21 mouse cellular contexts compared by ENCODE assay signal in the genomic region with DNA sequence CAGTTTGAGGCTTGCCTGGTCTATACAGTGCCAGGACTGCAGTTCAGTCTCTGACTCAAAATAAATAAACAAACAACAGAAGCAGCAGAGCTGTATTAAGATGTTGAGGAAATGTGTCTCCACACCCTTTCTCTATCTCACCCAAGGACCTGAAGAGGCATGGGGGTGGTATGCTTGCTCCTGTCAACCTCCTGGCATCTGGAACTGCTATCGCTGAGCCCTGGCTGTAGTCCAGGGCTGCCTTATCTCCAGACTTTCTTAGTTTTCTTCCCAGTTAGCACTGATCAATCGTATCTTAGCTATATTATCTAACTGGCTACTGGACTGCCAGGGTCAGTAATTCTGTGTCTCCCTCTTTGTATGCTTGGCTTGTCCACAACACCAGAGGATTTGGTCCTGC. TPM values are rescaled to one million over a fixed set of nuclear protein-coding genes. Genes with fewer than 3 reads are reported as not detected.
DNase-seq lines count a peak whose midpoint lies in the region; ATAC-seq and TF ChIP-seq lines count a peak whose summit lies in the region.
"Had no signal": no experiment of that assay in that cellular context is flagged by ENCODE, and none has a peak within 500 bp of the region (broad histone marks: within the 10 kb centered on the region; RNA-seq: fewer than 3 reads in every experiment).

No protein-coding gene starts in this region.

- WGBS in heart, embryonic 14.5 days: 37% methylated on average over 2 of the region's 2 CpGs
- WGBS in intestine, embryonic 14.5 days: 73% methylated on average over 2 of the region's 2 CpGs

- H3K27me3 ChIP-seq in heart, embryonic 14.5 days (ENCODE audit: control insufficient read depth, insufficient read depth, low read length): no peaks in the 10 kb centered on the region
- no peaks in the 10 kb centered on the region for H3K27me3 ChIP-seq in CH12.LX (replicated peaks)
- no peaks in the 10 kb centered on the region for H3K27me3 ChIP-seq in intestine, embryonic 14.5 days (replicated peaks; ENCODE audit: control insufficient read depth, insufficient read depth, low read length)
- H3K27me3 ChIP-seq: embryonic facial prominence, embryonic 13.5 days; forebrain, embryonic 12.5 days; hindbrain, embryonic 13.5 days had no signal

- no peak for TF ChIP-seq CTCF in CH12.LX (conservative IDR thresholded peaks at IDR 0.05 in 1 of 2, IDR thresholded peaks at IDR 0.05 in 1 of 2; ENCODE audit: low read depth in 2 of 2, low read length in 2 of 2)

- H3K9me3 ChIP-seq in heart, embryonic 14.5 days (ENCODE audit: control insufficient read depth, low read length): no peaks in the 10 kb centered on the region
- no peaks in the 10 kb centered on the region for H3K9me3 ChIP-seq in CH12.LX (replicated peaks; ENCODE audit: low read length)
- no peaks in the 10 kb centered on the region for H3K9me3 ChIP-seq in intestine, embryonic 14.5 days (ENCODE audit: control insufficient read depth, low read length)
- H3K9me3 ChIP-seq: embryonic facial prominence, embryonic 13.5 days; forebrain, embryonic 12.5 days; G1E; hindbrain, embryonic 13.5 days had no signal

- H3K9ac ChIP-seq in heart, embryonic 14.5 days (ENCODE audit: low read length): no peak overlapping the region
- H3K9ac ChIP-seq in CH12.LX (ENCODE audit: insufficient read depth, low read depth): no peak overlapping the region
- no peak overlapping the region for H3K9ac ChIP-seq in intestine, embryonic 14.5 days (ENCODE audit: low read length)
- H3K9ac ChIP-seq: embryonic facial prominence, embryonic 13.5 days; forebrain, embryonic 12.5 days; forebrain, postnatal 0 days; hindbrain, embryonic 13.5 days had no signal

- in situ Hi-C loops in CH12.LX (cut with MboI; ENCODE audit: low pct_ligation_motif_present, low pct_unique_long_range_greater_than_20kb, low sequenced_read_pairs): no loop called here

- no peaks in the 10 kb centered on the region for H3K79me2 ChIP-seq in CH12.LX (replicated peaks; ENCODE audit: control insufficient read depth, extremely low read depth, insufficient read depth, poor library complexity, severe bottlenecking)

- H3K36me3 ChIP-seq in heart, embryonic 14.5 days (ENCODE audit: control insufficient read depth, insufficient read depth, low read length): peaks cover 53% of the 10 kb centered on the region
- H3K36me3 ChIP-seq in CH12.LX (replicated peaks in 1 of 2; ENCODE audit: control insufficient read depth in 1 of 2, insufficient read depth in 1 of 2, low read length in 1 of 2): peaks cover 50 to 60% of the 10 kb centered on the region in 2 experiments
- H3K36me3 ChIP-seq in intestine, embryonic 14.5 days (ENCODE audit: control insufficient read depth, insufficient read depth, low read length): peaks cover 44% of the 10 kb centered on the region

- no peak for TF ChIP-seq RAD21 in CH12.LX (IDR thresholded peaks at IDR 0.05; ENCODE audit: low read depth, low read length)

- peaks cover 0 to 3% of the 10 kb centered on the region in 2 experiments; a peak in 1 of 4 replicates for H3K4me1 ChIP-seq in heart, embryonic 14.5 days (ENCODE audit: control insufficient read depth in 2 of 2, insufficient read depth in 2 of 2, low read length in 2 of 2)
- H3K4me1 ChIP-seq in CH12.LX (ENCODE audit: control insufficient read depth in 1 of 2, insufficient read depth in 2 of 2): no peaks in the 10 kb centered on the region
- H3K4me1 ChIP-seq in intestine, embryonic 14.5 days (replicated peaks; ENCODE audit: control insufficient read depth, insufficient read depth, low read length): no peaks in the 10 kb centered on the region
- H3K4me1 ChIP-seq: embryonic facial prominence, embryonic 13.5 days; forebrain, embryonic 12.5 days; hindbrain, embryonic 13.5 days had no signal

- no peak for DNase-seq in heart, adult 18-20 months
- DNase-seq in CH12.LX (ENCODE audit: extremely low read depth): no peak
- peak; percentile 28 for DNase-seq in intestine, embryonic 14.5 days (ENCODE audit: low spot score)
- DNase-seq in thymus, postnatal 36 days: no peak
- DNase-seq in lung, postnatal 36 days: no peak
- DNase-seq: adrenal gland, postnatal 10 days; cerebellum, adult 11-12 months; cerebellum, adult 9-10 months; cerebellum, postnatal 36 days; forebrain, postnatal 0 days; gastrocnemius, postnatal 14 days; heart, postnatal 10 days; kidney, adult 11 months had no signal

- no peak for ATAC-seq in heart, embryonic 14.5 days (ENCODE audit: insufficient number of reproducible peaks, insufficient read depth, low FRiP score, low read depth)
- ATAC-seq in intestine, embryonic 14.5 days (replicated peaks; ENCODE audit: low FRiP score, low TSS enrichment, low read depth): no peak
- ATAC-seq in megakaryocyte progenitor cell, adult 5-6 weeks (replicated peaks; ENCODE audit: poor library complexity): 0 out of 2 replicates have a peak, but pooled peaks have one; percentile 39
- ATAC-seq: forebrain, postnatal 0 days; hindbrain, postnatal 0 days had no signal

- no peak for TF ChIP-seq EP300 in CH12.LX (IDR thresholded peaks at IDR 0.05; ENCODE audit: low read length)

- H3K27ac ChIP-seq in heart, embryonic 14.5 days (replicated peaks in 1 of 2; ENCODE audit: control insufficient read depth in 1 of 2, insufficient read depth in 1 of 2, low read depth in 2 of 2, low read length in 2 of 2): peak overlapping the region; percentile 32 to 57; a peak in 2 of 4 replicates
- no peak overlapping the region for H3K27ac ChIP-seq in CH12.LX (ENCODE audit: insufficient read depth, low read depth)
- no peak overlapping the region for H3K27ac ChIP-seq in intestine, embryonic 14.5 days (ENCODE audit: low read depth)
- H3K27ac ChIP-seq: embryonic facial prominence, embryonic 13.5 days; forebrain, embryonic 12.5 days; hindbrain, embryonic 13.5 days; hindbrain, postnatal 0 days had no signal

- peak; percentile 21; the same call in 1 of the 2 replicates for TF ChIP-seq POLR2A in CH12.LX (IDR thresholded peaks at IDR 0.05; ENCODE audit: low read depth, low read length)

- no peak overlapping the region for H3K4me3 ChIP-seq in heart, embryonic 14.5 days (ENCODE audit: control insufficient read depth in 1 of 2, insufficient read depth in 1 of 2, low read depth in 1 of 2, low read length in 2 of 2)
- no peak overlapping the region for H3K4me3 ChIP-seq in CH12.LX (replicated peaks in 1 of 3; ENCODE audit: low read depth in 2 of 3, low read length in 2 of 3, poor library complexity in 1 of 3)
- H3K4me3 ChIP-seq in intestine, embryonic 14.5 days (ENCODE audit: low read depth, low read length): no peak overlapping the region
- H3K4me3 ChIP-seq: embryonic facial prominence, embryonic 13.5 days; forebrain, embryonic 12.5 days; hindbrain, embryonic 13.5 days had no signal

- no peak overlapping the region for H3K4me2 ChIP-seq in heart, embryonic 14.5 days (ENCODE audit: low read length)
- H3K4me2 ChIP-seq in CH12.LX (ENCODE audit: insufficient read depth, low read depth, poor library complexity, severe bottlenecking): no peak overlapping the region
- H3K4me2 ChIP-seq in intestine, embryonic 14.5 days (ENCODE audit: low read length): no peak overlapping the region
- H3K4me2 ChIP-seq: embryonic facial prominence, embryonic 13.5 days; forebrain, embryonic 12.5 days; hindbrain, embryonic 13.5 days had no signal

- dilution Hi-C loops in CH12.LX (cut with MboI; ENCODE audit: extremely low pct_ligation_motif_present, extremely low pct_unique_long_range_greater_than_20kb, low sequenced_read_pairs): no loop called here

RNA-seq across cellular contexts. Expression of a gene that starts 11.2 kb away (rescaled TPM):
- 55.5 and 63.7 TPM in 2 replicates for polyA plus RNA-seq in heart, embryonic 14.5 days (2014; fragmentation: Nextera tagmentation; extraction: Ambion mirVana)
- 1 to 10 TPM; 5.5 to 7.3 TPM for total RNA-seq in heart, adult 18-20 months (2021)
- 38.5 and 43.4 TPM in 2 replicates for total RNA-seq in CH12.LX (2012; rRNA removed)
- 24.7 and 25.2 TPM in 2 replicates for total RNA-seq in CH12.LX (2014; rRNA removed)
- polyA plus RNA-seq in CH12.LX (2012; ENCODE audit: insufficient read length, low read depth): 64.7 and 66.3 TPM in 2 replicates
- 59.3 and 63.8 TPM in 2 replicates for polyA plus RNA-seq in intestine, embryonic 14.5 days (2014; fragmentation: Nextera tagmentation; extraction: Ambion mirVana)
- 7.5 and 7.6 TPM in 2 replicates for total RNA-seq in megakaryocyte progenitor cell, adult 5-6 weeks (2015)
- 17.6 and 33.4 TPM in 2 replicates for total RNA-seq in megakaryocyte progenitor cell, adult 5-6 weeks (2017)

RNA-seq across cellular contexts. Expression of a gene that starts 20.1 kb away (rescaled TPM):
- 84.4 and 84.8 TPM in 2 replicates for polyA plus RNA-seq in heart, embryonic 14.5 days (2014; fragmentation: Nextera tagmentation; extraction: Ambion mirVana)
- total RNA-seq in heart, adult 18-20 months (2021): 10 to 100 TPM; 56.6 to 58.6 TPM
- total RNA-seq in CH12.LX (2012; rRNA removed): 148 and 184 TPM in 2 replicates
- total RNA-seq in CH12.LX (2014; rRNA removed): 152 and 166 TPM in 2 replicates
- 144 and 152 TPM in 2 replicates for polyA plus RNA-seq in CH12.LX (2012; ENCODE audit: insufficient read length, low read depth)
- polyA plus RNA-seq in intestine, embryonic 14.5 days (2014; fragmentation: Nextera tagmentation; extraction: Ambion mirVana): 155 and 169 TPM in 2 replicates
- total RNA-seq in megakaryocyte progenitor cell, adult 5-6 weeks (2015): 115 and 125 TPM in 2 replicates
- total RNA-seq in megakaryocyte progenitor cell, adult 5-6 weeks (2017): 169 and 186 TPM in 2 replicates

RNA-seq across cellular contexts. Expression of a gene that starts 20.2 kb away (rescaled TPM):
- 1.1 and 1.5 TPM in 2 replicates for polyA plus RNA-seq in heart, embryonic 14.5 days (2014; fragmentation: Nextera tagmentation; extraction: Ambion mirVana)
- total RNA-seq in heart, adult 18-20 months (2021): 1 to 10 TPM in 1 of 2 experiments, under 1 TPM in 1; 0.72 to 3.8 TPM
- total RNA-seq in CH12.LX (2012; rRNA removed) (13.6 and 14.3 TPM in 2 replicates), CH12.LX (2014; rRNA removed) (10.9 and 13.9 TPM in 2 replicates)
- polyA plus RNA-seq in CH12.LX (2012; ENCODE audit: insufficient read length, low read depth): 24.1 and 24.5 TPM in 2 replicates
- 4.1 and 4.3 TPM in 2 replicates for polyA plus RNA-seq in intestine, embryonic 14.5 days (2014; fragmentation: Nextera tagmentation; extraction: Ambion mirVana)
- total RNA-seq in megakaryocyte progenitor cell, adult 5-6 weeks (2015): 21.8 and 25.2 TPM in 2 replicates
- total RNA-seq in megakaryocyte progenitor cell, adult 5-6 weeks (2017): 39.2 and 40.1 TPM in 2 replicates

RNA-seq across cellular contexts. Expression of a gene that starts 24.3 kb away (rescaled TPM):
- 35.6 and 36.6 TPM in 2 replicates for polyA plus RNA-seq in heart, embryonic 14.5 days (2014; fragmentation: Nextera tagmentation; extraction: Ambion mirVana)
- total RNA-seq in heart, adult 18-20 months (2021): 10 to 100 TPM; 31.7 to 38.4 TPM
- total RNA-seq in CH12.LX (2012; rRNA removed): 58.5 and 61.6 TPM in 2 replicates
- total RNA-seq in CH12.LX (2014; rRNA removed): 32.9 and 37.6 TPM in 2 replicates
- polyA plus RNA-seq in CH12.LX (2012; ENCODE audit: insufficient read length, low read depth): 78.1 and 98.2 TPM in 2 replicates
- polyA plus RNA-seq in intestine, embryonic 14.5 days (2014; fragmentation: Nextera tagmentation; extraction: Ambion mirVana): 66.5 and 74.8 TPM in 2 replicates
- total RNA-seq in megakaryocyte progenitor cell, adult 5-6 weeks (2015): 125 and 129 TPM in 2 replicates
- total RNA-seq in megakaryocyte progenitor cell, adult 5-6 weeks (2017): 52.3 and 61.8 TPM in 2 replicates

RNA-seq across cellular contexts. Expression of a gene that starts 46.0 kb away (rescaled TPM):
- polyA plus RNA-seq in heart, embryonic 14.5 days (2014; fragmentation: Nextera tagmentation; extraction: Ambion mirVana): 0.39 and 0.54 TPM in 2 replicates
- 1 to 10 TPM; 3.7 to 4.1 TPM for total RNA-seq in heart, adult 18-20 months (2021)
- total RNA-seq in CH12.LX (2012; rRNA removed) (0.21 and 0.30 TPM in 2 replicates), CH12.LX (2014; rRNA removed) (0.12 and 0.23 TPM in 2 replicates)
- polyA plus RNA-seq in CH12.LX (2012; ENCODE audit: insufficient read length, low read depth): 0.49 and 0.65 TPM in 2 replicates
- 15.1 and 18.0 TPM in 2 replicates for polyA plus RNA-seq in intestine, embryonic 14.5 days (2014; fragmentation: Nextera tagmentation; extraction: Ambion mirVana)
- 1.3 and 1.5 TPM in 2 replicates for total RNA-seq in megakaryocyte progenitor cell, adult 5-6 weeks (2015)
- 0.17 and 0.46 TPM in 2 replicates for total RNA-seq in megakaryocyte progenitor cell, adult 5-6 weeks (2017)
- total RNA-seq: hematopoietic stem cell, adult 5-6 weeks had no signal

Comparison
In these comparisons a context has a peak if more than half of its experiments do, and no peak if none do; other contexts are left out.
1. H3K27ac ChIP-seq: peak in heart, embryonic 14.5 days (2 of 2); none in CH12.LX (single experiment) and intestine, embryonic 14.5 days (single experiment).